Mouse (Mus musculus) ZHBTc4 (cell line): ENCODE data around the gene Gnl2.

ENCODE experiments used
- DNase-seq: peaks from one replicate; pipeline ENCODE4 v3.0.0-alpha.2; 2011; ENCODE audit warnings: low read depth, low spot score

Gene Gnl2

GRCm38 (mm10) chr4:125002978-125003377 lies 13.4 kb upstream of the Gnl2 start:
- DNase-seq: no peak

GRCm38 (mm10) chr4:125004886-125005285 lies 11.5 kb upstream of the Gnl2 start:
- DNase-seq: no peak

- no peak for DNase-seq
Measured at GRCm38 (mm10) chr4:125007460-125007859, 8.9 kb upstream of the Gnl2 start.

GRCm38 (mm10) chr4:125008220-125008619 lies 8.2 kb upstream of the Gnl2 start:
- DNase-seq: no peak

- no peak for DNase-seq
Measured at GRCm38 (mm10) chr4:125008712-125009111, 7.7 kb upstream of the Gnl2 start.

- DNase-seq: no peak
Measured at GRCm38 (mm10) chr4:125017431-125017830, 1.0 kb downstream of the Gnl2 start.

- DNase-seq: peak; percentile 24
Measured at GRCm38 (mm10) chr4:125020780-125021538, 4.6 kb downstream of the Gnl2 start.

- peak; percentile 98 for DNase-seq
Measured at GRCm38 (mm10) chr4:125029891-125030614, 13.7 kb downstream of the Gnl2 start.

GRCm38 (mm10) chr4:125034341-125034740 lies 18.0 kb downstream of the Gnl2 start:
- no peak for DNase-seq

- DNase-seq: no peak
Measured at GRCm38 (mm10) chr4:125044454-125044853, 28.1 kb downstream of the Gnl2 start.

GRCm38 (mm10) chr4:125055385-125055784 lies 39.0 kb downstream of the Gnl2 start:
- DNase-seq: no peak

- no peak for DNase-seq
Measured at GRCm38 (mm10) chr4:125056476-125056875, 40.1 kb downstream of the Gnl2 start.

GRCm38 (mm10) chr4:125057273-125057672 lies 40.9 kb downstream of the Gnl2 start:
- DNase-seq: no peak

- DNase-seq: no peak
Measured at GRCm38 (mm10) chr4:125058033-125058432, 41.6 kb downstream of the Gnl2 start.

- peak; percentile 80 for DNase-seq
Measured at GRCm38 (mm10) chr4:125059025-125059424, 42.6 kb downstream of the Gnl2 start.

- DNase-seq: no peak
Measured at GRCm38 (mm10) chr4:125063829-125064228, 47.4 kb downstream of the Gnl2 start.

GRCm38 (mm10) chr4:125065517-125066307 lies 49.3 kb downstream of the Gnl2 start, which contains the start of gene Dnali1:
Dnali1 (minus strand) TSS chr4:125065703.
- peak; percentile 77 for DNase-seq

- peak; percentile 96 for DNase-seq
Measured at GRCm38 (mm10) chr4:125066490-125067370, 50.3 kb downstream of the Gnl2 start, which contains the start of gene Snip1. Snip1 (plus strand) TSS chr4:125066672.

- DNase-seq: no peak
Measured at GRCm38 (mm10) chr4:125077700-125078099, 61.3 kb downstream of the Gnl2 start.

GRCm38 (mm10) chr4:125078698-125079097 lies 62.3 kb downstream of the Gnl2 start:
- no peak for DNase-seq
